Mouse (Mus musculus) adrenal gland, adult (tissue): ENCODE measurements around the gene Slc35b3.
A peak's percentile ranks its signal among the peaks of the same experiment; 100 is the strongest.

ENCODE experiments used
- DNase-seq, 2 experiments: peaks; one replicate each; pipeline ENCODE4 v3.0.0; 2022 to 2023; ENCODE audit warnings: low spot score in 1 of 2; ENCODE audit not compliant: inconsistent age in 2 of 2

Slc35b3 gene

DNA sequence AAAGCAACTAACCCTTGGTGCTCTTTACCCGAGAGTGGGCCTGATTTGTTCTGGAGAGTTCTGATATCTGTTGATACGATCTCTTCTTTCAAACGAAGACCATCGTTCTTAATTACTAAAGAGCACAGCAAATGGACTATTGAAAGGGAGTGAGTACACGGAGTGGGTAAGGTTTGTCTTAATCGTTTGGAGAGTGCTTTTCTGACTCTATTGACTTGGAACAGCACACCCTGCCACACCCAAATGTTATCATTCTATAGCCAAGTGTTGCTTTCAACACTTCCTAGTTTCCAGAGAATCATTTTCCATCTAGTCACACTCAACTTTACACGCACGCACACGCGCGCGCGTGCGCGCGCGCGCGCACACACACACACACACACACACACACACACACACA lies 19.4 kb downstream of the Slc35b3 start:
- no peak for DNase-seq

DNA sequence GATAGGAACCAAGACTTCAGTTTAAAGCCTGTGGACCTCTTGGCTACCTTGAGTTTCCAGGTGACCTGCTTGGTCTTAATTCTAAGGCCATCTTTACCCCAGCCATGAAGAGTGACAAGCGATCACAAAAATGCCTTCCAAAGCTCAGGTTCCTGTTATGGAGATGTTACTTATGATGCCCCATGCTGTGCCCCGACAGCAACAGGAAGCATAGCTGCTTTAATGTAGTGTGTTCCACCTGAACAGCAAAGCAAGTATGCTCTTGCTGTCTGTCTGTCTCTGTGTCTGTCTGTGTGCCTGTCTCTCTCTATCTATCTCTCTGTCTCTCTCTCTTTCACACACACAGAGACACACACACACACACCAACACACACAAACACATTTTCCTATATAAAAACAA lies 22.2 kb downstream of the Slc35b3 start:
- no peak for DNase-seq

DNA sequence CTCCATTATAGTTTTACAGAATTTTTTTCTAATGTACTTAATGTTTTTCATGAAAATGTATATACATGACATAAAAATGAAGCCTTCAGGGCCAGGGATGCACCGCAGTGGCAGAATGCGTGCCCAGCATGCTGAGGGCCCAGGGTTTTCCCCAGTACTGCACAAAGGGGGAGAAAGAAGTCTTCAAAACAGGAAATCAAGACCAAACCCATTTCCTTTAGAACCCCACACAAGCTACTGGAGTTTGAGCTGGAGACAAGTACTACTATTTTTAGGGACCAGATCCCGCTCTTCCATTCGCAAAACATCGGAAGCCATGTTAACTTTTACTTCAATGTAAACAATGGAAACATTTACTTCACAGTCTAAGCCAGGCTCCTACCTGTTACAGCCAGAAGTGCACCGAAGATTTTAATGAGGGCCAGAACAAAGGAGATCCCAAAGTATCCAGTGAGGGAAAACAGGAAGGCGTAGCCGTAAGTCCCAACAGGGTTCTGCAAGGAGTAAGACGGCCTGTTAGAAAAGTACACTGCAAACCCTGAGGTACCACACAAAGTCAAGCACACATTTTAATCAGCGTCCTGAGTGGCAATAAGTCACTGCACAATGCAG lies 23.7 kb downstream of the Slc35b3 start:
- no peak for DNase-seq

DNA sequence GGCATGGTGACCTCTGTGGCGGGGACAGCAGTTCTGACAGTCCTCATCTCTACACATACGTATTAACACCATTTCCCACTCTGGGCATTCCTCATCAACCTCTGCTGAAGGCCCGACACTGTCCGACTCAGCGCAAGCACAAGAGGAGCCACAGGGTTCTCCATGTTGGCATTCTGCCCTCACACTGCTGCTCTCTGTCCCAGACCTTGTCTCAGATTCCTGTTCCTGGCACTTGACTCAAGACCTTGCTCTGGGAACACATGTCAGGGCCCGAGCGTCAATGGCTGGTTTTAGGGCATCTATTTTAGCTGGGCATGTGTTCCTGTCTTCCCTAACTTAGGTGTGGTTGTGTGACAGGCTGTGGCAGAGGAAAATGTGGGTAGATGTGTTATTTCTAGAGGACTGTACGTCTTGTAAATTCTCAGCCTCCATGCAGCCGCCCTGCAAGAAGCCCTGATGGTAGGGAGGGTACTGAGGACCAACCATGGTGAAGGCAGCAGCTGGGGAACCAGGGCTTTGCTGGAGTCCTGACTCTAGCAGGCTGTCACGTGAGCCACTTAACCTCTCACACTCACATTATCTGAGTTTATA lies 24.7 kb downstream of the Slc35b3 start:
- DNase-seq = peak; percentile 75 to 80

DNA sequence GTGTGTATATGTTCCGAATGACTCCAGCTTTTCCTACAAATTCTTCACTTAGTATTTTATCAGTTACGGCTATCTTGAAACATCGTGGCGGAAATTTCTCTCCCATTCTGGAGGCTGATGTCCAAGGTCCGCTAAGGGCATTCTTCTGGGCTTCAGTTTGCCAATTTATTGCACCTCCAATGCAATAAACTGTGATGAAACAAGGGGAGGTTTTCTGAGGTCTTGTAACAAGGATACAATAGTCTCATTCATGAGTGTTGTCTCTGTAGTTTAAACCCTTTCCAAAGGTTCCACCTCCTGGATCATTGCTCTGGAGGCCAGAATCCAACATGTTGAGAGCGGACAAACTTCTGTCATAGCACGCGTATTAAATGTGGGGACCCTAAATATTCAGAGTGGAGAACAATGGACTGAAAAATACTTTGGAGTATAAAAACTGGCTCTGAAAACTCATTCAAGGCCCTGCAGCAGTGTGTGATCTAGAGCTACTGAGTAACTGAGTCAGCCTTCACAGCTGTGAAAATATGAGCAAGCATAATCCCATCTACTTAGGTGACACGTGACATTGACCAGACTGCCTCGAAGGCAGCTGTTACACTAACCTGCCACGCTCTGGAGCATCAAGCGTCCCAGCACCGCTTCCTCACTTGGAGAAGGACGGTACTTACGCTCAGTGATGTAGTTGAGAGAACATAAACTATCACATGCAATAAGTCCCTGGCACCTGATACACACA lies 30.7 kb downstream of the Slc35b3 start:
- peak in 1 of 2 experiments; percentile 33 for DNase-seq

DNA sequence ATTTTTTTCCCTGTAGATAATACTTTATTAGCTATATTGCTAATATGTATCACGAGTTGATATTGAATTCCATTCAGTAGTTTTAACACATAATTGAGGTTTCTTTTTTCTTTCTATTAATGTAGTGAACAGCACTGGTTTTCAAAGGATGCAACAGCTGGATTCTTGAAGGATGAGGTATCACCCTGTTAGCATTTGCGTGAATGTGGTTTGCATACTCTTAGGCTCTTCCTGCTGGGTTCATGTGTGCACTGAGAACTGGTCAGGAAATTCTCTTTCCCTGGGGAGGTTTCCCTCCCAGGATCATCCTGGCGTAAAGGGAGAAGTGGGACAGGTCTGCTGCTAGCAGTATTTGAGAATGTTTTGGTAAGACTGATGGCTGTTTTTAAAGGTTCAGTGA lies 38.0 kb downstream of the Slc35b3 start:
- no peak for DNase-seq

DNA sequence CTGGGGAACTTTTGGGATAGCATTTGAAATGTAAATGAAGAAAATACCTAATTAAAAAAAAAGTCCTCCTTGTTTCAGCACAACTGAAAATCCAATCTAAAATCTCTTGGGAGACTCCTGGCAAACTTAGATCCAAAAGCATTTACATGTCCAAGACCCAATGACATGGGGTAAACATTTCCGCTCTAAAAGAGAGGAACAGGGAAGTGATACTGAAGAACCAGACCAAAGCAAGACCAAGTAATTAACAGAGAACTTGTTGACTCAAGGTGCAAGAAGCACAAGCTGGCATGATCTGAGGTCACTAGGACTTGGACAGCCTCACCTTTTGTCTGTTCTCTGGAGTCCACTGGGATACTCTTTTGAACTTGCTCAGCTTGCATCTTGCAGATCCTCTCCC lies 39.4 kb downstream of the Slc35b3 start:
- DNase-seq = no peak

DNA sequence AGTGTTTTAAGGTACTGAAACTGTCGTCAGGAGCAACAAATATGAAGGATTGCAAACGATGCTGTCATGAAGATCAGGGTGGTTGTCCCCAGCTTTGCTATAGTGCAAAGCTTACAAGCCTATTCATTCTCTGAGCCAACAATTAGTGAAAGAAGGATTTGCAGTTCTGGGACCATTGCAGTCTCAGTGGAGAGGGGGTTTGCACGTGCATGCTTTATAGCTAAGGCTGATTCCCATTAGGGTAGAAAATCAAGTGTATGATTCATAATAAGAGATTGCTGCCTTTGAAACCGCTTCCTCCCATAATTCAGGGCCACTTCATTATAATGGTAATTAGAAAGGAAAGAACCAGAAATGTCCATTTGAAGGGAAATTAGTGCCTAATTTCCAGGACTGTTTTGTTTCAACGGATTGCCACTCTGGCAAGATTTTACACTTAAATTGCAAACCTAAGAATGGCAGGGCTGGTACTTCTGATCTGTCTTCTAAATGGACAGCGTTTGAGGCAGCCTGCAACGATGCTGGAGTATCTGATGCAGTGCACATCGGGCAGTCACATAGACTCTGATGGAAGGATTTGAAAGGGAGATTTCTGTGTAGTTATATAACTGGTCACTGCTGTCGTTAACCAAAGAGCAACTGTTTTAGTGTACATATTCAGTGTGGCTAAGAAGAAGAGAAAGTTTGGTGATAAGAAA lies 42.3 kb downstream of the Slc35b3 start:
- DNase-seq = no peak

DNA sequence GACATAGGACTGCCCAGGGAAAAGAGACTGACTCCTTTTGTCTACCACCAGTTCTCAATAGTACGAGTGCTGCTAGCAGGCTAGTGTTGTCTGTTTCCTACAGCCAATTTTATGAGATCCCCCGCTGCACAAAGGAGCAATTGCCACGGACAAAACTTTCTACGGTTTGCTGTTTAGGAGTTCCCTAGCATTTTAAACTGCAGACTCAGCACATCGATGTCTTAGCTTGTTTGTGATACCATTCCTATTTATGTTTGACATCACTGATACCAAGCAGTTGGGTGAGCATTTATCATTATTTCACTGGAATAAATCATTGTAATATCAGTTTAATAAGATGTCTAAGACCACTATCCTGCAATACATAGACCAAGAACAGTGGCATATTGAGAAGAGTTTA lies 43.1 kb downstream of the Slc35b3 start:
- DNase-seq = no peak

DNA sequence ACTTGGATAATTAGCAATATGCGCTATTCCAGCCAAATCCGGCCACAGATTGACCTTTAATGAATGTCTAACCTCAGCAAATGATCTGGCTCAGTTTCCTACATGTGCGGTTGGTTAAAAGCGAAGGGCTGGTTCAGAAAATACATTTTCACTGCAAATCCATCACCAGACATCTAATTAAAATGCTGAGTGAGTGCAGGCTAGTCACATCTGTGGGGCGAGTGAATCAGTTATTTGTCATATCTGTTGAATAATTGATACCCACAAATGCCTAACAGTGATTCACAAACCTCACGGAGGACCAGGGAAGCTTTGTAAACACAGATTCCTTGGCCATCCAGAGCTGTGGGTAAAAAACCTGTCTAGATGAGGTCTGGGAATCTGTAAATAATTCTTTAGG lies 45.9 kb downstream of the Slc35b3 start:
- no peak for DNase-seq

DNA sequence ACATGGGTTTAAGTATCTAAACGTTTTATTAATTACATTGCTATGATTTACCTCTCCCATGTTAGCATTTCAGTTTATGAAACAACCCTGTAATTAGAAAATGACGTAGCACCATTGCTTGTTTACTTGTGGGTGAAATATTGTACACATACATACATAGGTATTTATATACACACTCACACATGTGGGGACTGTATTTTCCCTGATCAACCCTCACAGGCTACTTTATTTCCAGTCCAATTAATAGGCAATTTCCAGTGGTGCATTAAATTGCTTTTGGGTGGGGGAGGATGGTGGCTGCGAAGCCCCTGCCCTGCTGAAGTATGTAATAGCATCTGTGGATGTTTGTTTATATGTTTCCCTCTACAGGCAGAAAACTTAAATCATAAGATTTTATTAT lies 68.3 kb downstream of the Slc35b3 start:
- DNase-seq = no peak
